Mouse (Mus musculus): ENCODE data around the gene Tmsb15b2. TPM values are rescaled to one million over a fixed set of nuclear protein-coding genes. Genes with fewer than 3 reads are reported as not detected.
A peak's percentile ranks its signal among the peaks of the same experiment; 100 is the strongest.
"Not testable (repeated sequence)": the region's sequence is repeated elsewhere in the genome, so short reads cannot be mapped to it uniquely, and the experiment has no call there.

Gene Tmsb15b2
- 15.4 and 16.3 TPM in 2 replicates for total RNA-seq (2021)
- long read RNA-seq, result 0 reads

DNA sequence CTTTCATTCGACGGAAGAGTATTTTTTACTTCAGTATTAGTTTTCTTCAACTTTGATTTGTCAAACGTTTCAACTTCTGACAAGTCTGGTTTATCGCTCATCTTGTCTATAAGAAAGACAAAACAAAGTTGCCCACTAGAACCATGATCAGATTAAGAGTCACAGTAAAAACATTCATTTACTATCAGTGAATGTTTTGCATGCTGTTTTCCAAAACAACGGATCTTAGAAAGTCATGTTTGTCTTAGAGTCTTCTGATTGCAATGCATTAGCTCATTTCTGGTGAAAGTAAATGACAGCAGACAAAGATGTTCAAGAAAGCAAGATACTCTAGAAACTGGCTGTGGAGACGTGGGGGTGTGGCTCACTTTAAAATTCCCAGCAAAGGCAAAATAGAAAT lies at the start of gene Tmsb15b2:
TSS of gene Tmsb15b2 (minus strand) at position 101 of the 400 bp plus-strand sequence.
- DNase-seq, result not testable (repeated sequence)

DNA sequence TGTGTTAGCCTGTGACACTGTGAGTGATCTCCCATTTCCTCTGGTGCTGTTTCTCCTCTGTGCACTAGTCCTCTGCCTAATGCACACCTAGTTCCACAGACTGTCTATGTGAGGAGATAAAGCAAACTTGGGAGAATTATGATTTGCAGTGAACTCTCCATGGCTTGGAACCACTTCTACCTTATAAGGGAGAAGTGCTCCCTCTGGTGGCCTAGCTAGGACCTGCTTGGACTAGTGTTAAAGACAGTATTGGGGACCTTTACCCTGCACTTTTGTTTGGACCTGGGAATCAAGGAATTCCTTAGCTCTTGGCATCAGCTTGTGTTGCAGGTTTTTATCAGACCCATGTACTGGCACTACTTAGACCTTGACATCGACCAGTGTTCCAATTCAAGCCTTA lies 44.0 kb upstream of the Tmsb15b2 start:
- peak; percentile 59 for DNase-seq

DNA sequence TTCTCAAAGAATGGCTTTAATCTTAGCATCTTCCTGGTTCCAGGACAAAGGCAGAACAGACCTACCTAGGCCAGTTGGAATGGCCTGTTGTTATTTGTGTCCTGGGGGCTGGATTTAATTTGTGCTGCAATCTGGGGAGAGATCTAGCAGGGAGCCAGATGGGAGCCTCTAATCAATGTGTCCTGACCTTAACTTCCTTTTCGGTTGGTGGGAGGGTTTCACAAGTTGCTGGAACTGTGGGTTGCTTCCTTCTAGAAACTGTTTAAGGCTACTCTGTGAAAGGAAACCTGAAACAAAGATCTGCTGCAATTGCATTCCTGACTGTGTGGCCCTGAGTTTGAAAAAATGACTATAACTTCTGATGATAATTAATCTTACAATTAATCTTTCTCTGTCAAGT lies 42.4 kb upstream of the Tmsb15b2 start:
- no peak for DNase-seq

DNA sequence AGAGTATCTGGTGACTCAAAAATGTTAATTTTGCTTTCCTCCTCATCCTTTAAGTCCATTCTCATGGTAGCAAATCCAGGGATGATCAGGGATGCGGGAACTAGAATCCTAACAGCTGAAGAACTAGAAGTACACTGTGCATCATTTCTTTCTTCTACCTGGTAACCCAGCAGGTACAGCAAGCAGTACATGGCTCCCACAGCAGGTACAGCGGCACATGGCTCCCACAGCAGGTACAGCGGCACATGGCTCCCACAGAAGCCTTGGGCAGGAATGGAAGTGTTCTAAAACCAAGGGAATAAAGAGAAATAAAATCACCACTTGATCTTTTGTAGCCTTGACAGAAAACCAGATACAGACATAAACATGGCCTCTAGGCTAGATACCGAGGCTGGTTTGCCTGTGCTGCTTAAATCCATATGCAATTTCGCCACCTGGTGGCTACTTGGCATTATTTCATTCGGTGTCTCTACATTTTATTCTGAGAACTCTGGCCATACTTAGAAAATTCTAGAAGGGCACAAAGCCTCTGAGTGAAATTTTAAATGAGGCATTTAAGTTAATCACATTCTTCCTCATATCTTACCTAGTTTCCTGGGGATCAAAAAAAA lies 39.9 kb upstream of the Tmsb15b2 start:
- DNase-seq, result peak; percentile 16

- DNase-seq, result no peak
Observed at GRCm38 (mm10) chrX:136996256-136996655, 21.0 kb upstream of the Tmsb15b2 start.

GRCm38 (mm10) chrX:136993641-136994040 lies 18.3 kb upstream of the Tmsb15b2 start:
- no peak for DNase-seq

DNA sequence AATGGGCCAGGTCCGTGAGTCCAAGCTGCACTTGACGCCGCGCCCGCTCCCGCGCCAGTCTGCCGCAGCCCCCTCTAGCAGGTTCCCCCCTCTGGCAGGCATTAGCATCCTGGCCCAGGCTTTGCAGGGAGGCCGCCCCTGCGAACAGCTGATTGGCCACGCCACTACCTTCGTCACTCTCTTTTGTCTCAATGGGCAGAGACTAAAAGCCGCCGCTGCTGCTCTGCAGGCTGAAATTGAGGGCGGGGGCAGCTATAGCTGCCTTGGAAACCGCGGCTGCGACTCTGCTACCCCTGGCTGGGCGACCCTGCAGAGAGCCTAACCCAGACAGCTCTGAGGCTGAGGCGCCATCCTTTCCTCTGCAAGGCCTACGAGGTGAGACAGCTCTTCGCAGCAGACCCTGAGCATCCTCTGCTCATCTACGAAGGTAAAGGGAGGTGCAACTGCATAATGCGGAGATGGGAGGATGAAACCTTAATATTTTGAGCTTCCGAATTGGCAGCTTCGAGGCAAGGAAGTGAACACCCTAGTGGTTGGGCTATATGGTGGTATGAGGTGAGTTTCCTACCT lies 17.8 kb upstream of the Tmsb15b2 start, which contains the start of gene Zcchc18:
TSS of gene Zcchc18 (plus strand) at position 178 of the 570 bp plus-strand sequence.
- peak; percentile 57 for DNase-seq

DNA sequence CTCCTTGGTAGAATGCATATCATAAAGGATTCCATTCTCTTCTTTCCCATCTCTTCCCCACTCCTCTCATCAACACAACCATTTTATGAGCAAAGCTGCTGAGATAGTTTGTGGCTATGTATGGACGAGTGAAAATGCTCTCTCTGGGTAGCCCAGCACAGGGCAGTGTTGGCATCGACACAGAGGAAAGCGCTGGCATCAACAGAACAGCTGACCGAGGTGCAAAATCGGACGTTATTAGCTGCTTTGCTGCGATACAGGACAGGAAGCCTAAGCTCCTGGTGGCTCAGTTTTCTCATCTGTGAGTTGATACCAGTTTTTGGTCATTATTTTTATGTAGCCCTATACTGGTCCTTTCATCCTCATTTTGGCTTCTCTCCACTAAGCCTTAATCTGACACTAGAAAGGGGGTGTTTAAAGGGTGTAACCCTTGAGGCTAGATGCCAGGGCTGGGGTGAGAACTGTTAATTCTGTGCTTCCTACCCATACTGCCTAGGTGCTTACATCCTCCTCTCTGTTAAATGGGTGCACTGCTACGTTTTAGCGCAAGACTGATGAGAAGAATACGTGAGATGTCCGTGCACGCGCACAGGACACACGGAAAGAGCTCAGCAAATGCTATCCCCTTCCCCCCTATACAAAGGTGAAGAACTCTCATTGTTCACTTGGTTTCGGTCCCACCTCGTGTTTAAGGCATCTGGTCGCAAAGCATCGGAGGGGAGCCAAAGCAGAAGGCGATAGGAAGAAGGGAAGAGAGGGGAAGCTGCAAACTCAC lies 17.1 kb upstream of the Tmsb15b2 start:
- DNase-seq, result no peak

GRCm38 (mm10) chrX:136991274-136991673 lies 16.0 kb upstream of the Tmsb15b2 start:
- DNase-seq, result no peak

DNA sequence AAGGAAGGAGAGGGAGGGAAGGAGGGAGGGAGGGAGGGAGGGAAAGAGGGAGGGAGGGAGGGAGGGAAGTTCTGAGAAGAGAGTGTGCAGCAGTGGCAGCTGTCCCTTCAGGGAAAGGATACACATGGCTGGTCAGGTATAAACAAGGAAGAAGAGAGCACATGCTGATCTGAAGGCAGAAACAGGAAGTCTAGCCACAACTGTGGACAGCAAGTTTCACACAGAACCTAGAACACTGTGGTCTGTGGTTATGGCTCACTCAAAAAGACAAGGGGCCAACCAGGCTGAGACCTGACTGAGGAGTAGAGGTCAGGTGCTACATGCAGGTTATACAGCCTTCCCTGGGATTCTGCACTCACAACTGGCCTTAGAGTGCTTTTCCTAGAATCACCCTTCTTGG lies 10.7 kb upstream of the Tmsb15b2 start:
- DNase-seq, result no peak

DNA sequence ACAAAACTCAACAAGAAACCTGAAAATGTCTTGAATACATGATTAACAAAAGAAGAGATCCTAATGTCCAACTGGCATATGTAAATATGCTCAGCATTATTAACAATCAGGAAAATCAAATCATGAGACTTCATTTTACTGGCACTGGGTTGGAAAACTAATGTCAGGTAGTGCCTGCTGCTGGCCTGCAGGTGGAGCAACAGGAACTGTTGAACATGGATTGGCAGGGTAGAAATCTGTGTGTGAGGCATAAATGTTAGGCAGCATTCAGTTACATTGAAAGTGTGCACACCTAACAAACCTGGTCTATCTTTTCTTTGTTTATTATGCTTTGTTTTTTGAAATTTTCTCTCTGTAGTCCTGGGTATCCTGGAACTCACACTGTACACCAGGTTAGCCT lies 3.3 kb upstream of the Tmsb15b2 start:
- DNase-seq, result no peak

GRCm38 (mm10) chrX:136976424-136977084 lies 1.3 kb upstream of the Tmsb15b2 start, which contains the start of the genes Tmsb15l and Tmsb15b1:
Gene Tmsb15l (minus strand): TSS chrX:136976869.
Gene Tmsb15b1 (minus strand): TSS chrX:136976874.
- peak; percentile 54 for DNase-seq

DNA sequence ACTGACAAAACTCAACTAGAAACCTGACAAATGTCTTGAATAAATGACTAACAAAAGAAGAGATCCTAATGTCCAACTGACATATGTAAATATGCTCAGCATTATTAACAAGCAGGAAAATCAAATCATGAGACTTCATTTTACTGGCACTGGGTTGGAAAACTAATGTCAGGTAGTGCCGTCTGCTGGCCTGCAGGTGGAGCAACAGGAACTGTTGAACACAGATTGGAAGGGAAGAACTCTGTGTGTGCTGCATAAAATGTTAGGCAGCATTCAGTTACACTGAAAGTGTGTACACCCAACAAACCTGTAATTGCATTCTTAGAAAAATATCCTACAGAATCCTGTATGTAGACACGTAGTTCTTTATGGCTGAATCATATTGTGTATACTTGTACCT lies 15.6 kb downstream of the Tmsb15b2 start:
- peak; percentile 4 for DNase-seq

DNA sequence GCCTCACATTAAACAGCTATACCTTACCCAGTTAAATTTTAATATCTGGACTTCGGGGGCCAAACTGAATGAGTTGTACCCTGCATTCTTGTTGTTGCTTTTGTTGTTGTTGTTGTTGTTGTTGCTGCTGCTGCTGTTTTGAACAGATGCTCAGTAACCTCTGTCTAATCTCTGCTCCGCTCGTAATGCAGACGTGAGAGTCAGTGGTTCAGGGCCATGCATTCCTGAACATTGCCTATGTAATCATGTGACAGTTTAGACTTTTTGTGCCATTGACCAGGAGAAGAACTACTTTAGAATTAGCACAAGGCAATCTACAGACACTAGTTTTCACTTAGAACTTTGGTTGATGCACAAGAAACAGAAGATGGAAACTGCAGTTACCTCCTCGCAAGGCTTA lies 17.0 kb downstream of the Tmsb15b2 start:
- DNase-seq, result not testable (repeated sequence)

DNA sequence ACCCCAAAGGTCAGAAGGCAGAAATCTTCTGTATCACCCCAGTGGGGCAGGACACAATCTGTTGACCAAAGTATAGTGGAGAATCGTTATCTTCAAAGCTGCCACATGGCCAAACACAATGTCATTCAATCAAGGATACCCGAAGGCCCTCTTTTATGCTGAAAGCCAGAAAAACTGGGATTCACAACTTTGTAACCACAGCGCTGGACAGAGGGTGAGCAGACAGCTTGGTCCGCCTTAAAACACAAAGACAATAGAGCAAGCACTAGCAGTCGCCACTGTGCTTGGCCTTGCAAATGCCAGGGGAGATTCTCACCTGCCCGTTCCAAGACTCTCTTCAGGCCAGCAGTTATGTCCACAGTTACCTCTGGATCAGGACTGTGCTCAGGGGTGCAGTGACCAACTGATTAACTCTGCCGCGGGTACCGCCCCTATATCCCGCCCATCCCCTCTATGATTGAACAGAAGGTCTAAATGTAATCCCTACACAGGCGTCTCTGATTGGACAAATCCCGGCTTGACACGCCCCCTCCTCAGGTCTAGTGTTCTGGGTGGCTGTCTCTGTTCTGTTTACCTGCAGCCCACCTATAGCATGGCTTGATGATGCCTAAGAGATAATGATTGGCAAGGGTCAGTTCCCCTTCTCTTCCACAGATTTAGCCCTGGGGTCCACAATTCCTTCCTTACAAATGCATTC lies 17.6 kb downstream of the Tmsb15b2 start:
- peak; percentile 33 for DNase-seq

DNA sequence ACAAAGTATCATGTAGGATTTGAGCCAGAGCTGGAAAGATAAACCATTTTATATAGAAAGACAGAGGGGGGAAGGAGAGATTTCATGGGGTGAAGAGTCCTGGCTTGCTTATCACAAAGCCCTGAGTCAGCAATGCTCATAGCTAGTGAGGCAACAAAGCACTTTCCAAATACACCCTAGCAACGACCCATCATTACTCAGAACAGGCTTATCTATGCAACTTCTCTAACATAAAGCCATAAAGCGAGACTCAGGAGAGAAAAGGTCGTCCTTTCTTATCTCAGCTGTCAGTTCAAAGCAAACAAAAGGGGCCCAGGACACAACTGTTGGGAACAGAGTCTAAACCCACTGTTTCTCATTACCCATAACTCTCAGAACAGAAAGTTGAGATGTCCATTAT lies 37.3 kb downstream of the Tmsb15b2 start:
- no peak for DNase-seq

GRCm38 (mm10) chrX:136927031-136927430 lies 48.3 kb downstream of the Tmsb15b2 start, which contains the start of gene H2bfm:
Gene H2bfm (plus strand): TSS chrX:136927325.
- DNase-seq, result no peak

DNA sequence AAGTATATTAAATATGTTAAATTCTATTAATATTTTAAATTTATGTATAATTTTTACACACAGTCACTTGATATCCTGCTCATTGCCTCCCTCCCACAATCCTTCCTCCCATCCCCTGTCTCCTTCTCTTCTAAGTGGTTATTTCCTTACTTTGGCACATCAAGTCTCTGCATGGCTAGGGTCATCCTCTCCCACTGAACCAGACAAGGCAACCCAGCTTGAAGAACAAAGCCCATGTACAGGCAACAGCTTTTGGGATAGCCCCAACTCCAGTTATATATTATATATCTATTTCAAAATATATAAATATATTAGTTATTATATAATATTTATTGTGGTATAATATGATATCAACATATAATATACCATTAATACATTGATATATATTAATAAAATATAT lies 49.4 kb downstream of the Tmsb15b2 start:
- DNase-seq, result no peak
